Mouse (Mus musculus) lung, embryonic 15.5 days (tissue): ENCODE data around the gene Rad50. TPM values are rescaled to one million over a fixed set of nuclear protein-coding genes. Genes with fewer than 3 reads are reported as not detected.

ENCODE experiments used
- ATAC-seq: fragments of 200-750 bp; cut with Nextera tagmentation; 2 replicates; pipeline ENCODE4 v1.8.0; 2017; ENCODE audit warnings: moderate number of reproducible peaks, borderline replicate concordance; ENCODE audit not compliant: low FRiP score, low TSS enrichment; ENCODE audit errors: extremely low read depth
- H3K27ac ChIP-seq: fragments of 300-500 bp; sonication (generic); 2 replicates; pipeline ENCODE4 v1.5.1; 2015; ENCODE audit warnings: moderate library complexity, mild to moderate bottlenecking, inconsistent platforms
- H3K27me3 ChIP-seq: fragments of 300-500 bp; sonication (generic); 2 replicates; pipeline ENCODE4 v1.6.1; 2015; ENCODE audit warnings: inconsistent platforms
- H3K36me3 ChIP-seq: fragments of 300-500 bp; sonication (generic); 2 replicates; pipeline ENCODE4 v1.6.1; 2015; ENCODE audit warnings: inconsistent platforms
- H3K4me1 ChIP-seq: fragments of 300-500 bp; sonication (generic); 2 replicates; pipeline ENCODE4 v1.6.1; 2015; ENCODE audit warnings: inconsistent platforms
- H3K4me2 ChIP-seq: fragments of 300-500 bp; sonication (generic); 2 replicates; pipeline ENCODE4 v1.6.1; 2015; ENCODE audit warnings: inconsistent platforms, mild to moderate bottlenecking, moderate library complexity
- H3K4me3 ChIP-seq: fragments of 300-500 bp; sonication (generic); 2 replicates; pipeline ENCODE4 v1.5.1; 2015; ENCODE audit warnings: mild to moderate bottlenecking, inconsistent platforms
- H3K9ac ChIP-seq: fragments of 300-500 bp; sonication (generic); 2 replicates; pipeline ENCODE4 v1.6.1; 2015; ENCODE audit warnings: inconsistent platforms
- H3K9me3 ChIP-seq: fragments of 300-500 bp; sonication (generic); 2 replicates; pipeline ENCODE4 v1.6.1; 2016; ENCODE audit warnings: inconsistent platforms
- WGBS: fragments of 180-500 bp; shearing (Covaris S2); methylation state at CpG from one replicate; pipeline ENCODE4 v1.1.7; 2015; 5-methylcytosine and 5-hydroxymethylcytosine counted together
- polyA plus RNA-seq: library from polyadenylated mRNA; unstranded; fragments of >200 nt; fragmentation: Nextera tagmentation; extraction: Ambion mirVana; gene quantifications from 2 replicates; pipeline ENCODE4 v1.2.1, GENCODE M21; 2015

Rad50 gene
- polyA plus RNA-seq, 1 experiment from 2014 or later = 33.5 TPM

- H3K27me3 ChIP-seq = no peaks in the 10 kb centered on the region
- no peak overlapping the region for H3K4me3 ChIP-seq
- no peak overlapping the region for H3K27ac ChIP-seq
- no peak overlapping the region for H3K9ac ChIP-seq
- no peak for ATAC-seq
- H3K4me2 ChIP-seq = no peak overlapping the region
- WGBS = 64% methylated on average over 18 of the region's 18 CpGs
- H3K9me3 ChIP-seq = no peaks in the 10 kb centered on the region
- no peaks in the 10 kb centered on the region for H3K36me3 ChIP-seq
- H3K4me1 ChIP-seq = no peaks in the 10 kb centered on the region
These were observed 28.0 kb upstream of the Rad50 start for GRCm38 (mm10) chr11:53734970-53735681.

GRCm38 (mm10) chr11:53734431-53734830 is 27.3 kb upstream of the Rad50 start:
- 85% methylated on average over 2 of the region's 2 CpGs for WGBS
- no peak for ATAC-seq
- Histone ChIP-seq H3K27me3 (no peaks in the 10 kb centered on the region), H3K9me3 (no peaks in the 10 kb centered on the region), H3K9ac (no peak overlapping the region), H3K4me2 (no peak overlapping the region), H3K4me3 (no peak overlapping the region), H3K27ac (no peak overlapping the region), H3K4me1 (no peaks in the 10 kb centered on the region), H3K36me3 (no peaks in the 10 kb centered on the region)

GRCm38 (mm10) chr11:53733824-53734223 is 26.7 kb upstream of the Rad50 start:
- Histone ChIP-seq H3K27ac (no peak overlapping the region), H3K9ac (no peak overlapping the region)

GRCm38 (mm10) chr11:53732244-53732643 is 25.1 kb upstream of the Rad50 start:
- WGBS = 83% methylated on average over 8 of the region's 8 CpGs
- Histone ChIP-seq H3K4me2 (no peak overlapping the region), H3K27ac (no peak overlapping the region), H3K9me3 (no peaks in the 10 kb centered on the region), H3K4me3 (no peak overlapping the region), H3K4me1 (no peaks in the 10 kb centered on the region), H3K9ac (no peak overlapping the region), H3K36me3 (no peaks in the 10 kb centered on the region), H3K27me3 (no peaks in the 10 kb centered on the region)
- ATAC-seq = no peak

More at GRCm38 (mm10) chr11:53733824-53734223, 26.7 kb upstream of the Rad50 start:
- no peak overlapping the region for H3K4me3 ChIP-seq
- no peaks in the 10 kb centered on the region for H3K4me1 ChIP-seq
- no peaks in the 10 kb centered on the region for H3K27me3 ChIP-seq
- H3K9me3 ChIP-seq = no peaks in the 10 kb centered on the region
- ATAC-seq = no peak
- no peak overlapping the region for H3K4me2 ChIP-seq
- no peaks in the 10 kb centered on the region for H3K36me3 ChIP-seq
- WGBS = 87% methylated on average over 7 of the region's 7 CpGs

- no peaks in the 10 kb centered on the region for H3K36me3 ChIP-seq
- no peak overlapping the region for H3K27ac ChIP-seq
- ATAC-seq = no peak
- H3K9me3 ChIP-seq = no peaks in the 10 kb centered on the region
- H3K27me3 ChIP-seq = no peaks in the 10 kb centered on the region
- WGBS = 93% methylated on average over 7 of the region's 7 CpGs
- H3K4me2 ChIP-seq = no peak overlapping the region
- no peak overlapping the region for H3K4me3 ChIP-seq
- no peaks in the 10 kb centered on the region for H3K4me1 ChIP-seq
- H3K9ac ChIP-seq = no peak overlapping the region
These were observed 24.3 kb upstream of the Rad50 start for GRCm38 (mm10) chr11:53731457-53731856.

GRCm38 (mm10) chr11:53720715-53721114 is 13.6 kb upstream of the Rad50 start, which contains the start of gene Il5:
Il5 (plus strand) TSS chr11:53720794.
- 70% methylated on average over 6 of the region's 6 CpGs for WGBS
- Histone ChIP-seq H3K4me2 (no peak within 1 kb of the TSS), H3K9ac (no peak within 1 kb of the TSS)

GRCm38 (mm10) chr11:53719701-53720100 is 12.6 kb upstream of the Rad50 start:
- 81% methylated on average over 1 of the region's 1 CpGs for WGBS

More at GRCm38 (mm10) chr11:53720715-53721114, 13.6 kb upstream of the Rad50 start, which contains the start of gene Il5:
- Histone ChIP-seq H3K4me1 (no peaks in the 10 kb centered on the region), H3K27me3 (no peaks in the 10 kb centered on the region; the same call in 1 of the 2 replicates), H3K36me3 (no peaks in the 10 kb centered on the region), H3K4me3 (no peak within 1 kb of the TSS), H3K27ac (no peak within 1 kb of the TSS), H3K9me3 (no peaks in the 10 kb centered on the region)
- ATAC-seq = no peak

GRCm38 (mm10) chr11:53707718-53708009 is 545 bp upstream of the Rad50 start:
- Histone ChIP-seq H3K9ac (peak overlapping the region; percentile 91; the same call in 1 of the 2 replicates), H3K4me3 (peak overlapping the region; percentile 90), H3K9me3 (no peaks in the 10 kb centered on the region), H3K27me3 (no peaks in the 10 kb centered on the region), H3K4me2 (peak overlapping the region; percentile 87), H3K36me3 (peaks cover 5% of the 10 kb centered on the region; the same call in 1 of the 2 replicates), H3K27ac (no peak overlapping the region), H3K4me1 (peaks cover 10% of the 10 kb centered on the region)
- no peak for ATAC-seq
- 74% methylated on average over 3 of the region's 3 CpGs for WGBS

More at GRCm38 (mm10) chr11:53719701-53720100, 12.6 kb upstream of the Rad50 start:
- Histone ChIP-seq H3K27me3 (no peaks in the 10 kb centered on the region; the same call in 1 of the 2 replicates), H3K27ac (no peak overlapping the region), H3K9me3 (no peaks in the 10 kb centered on the region), H3K4me2 (no peak overlapping the region), H3K4me3 (no peak overlapping the region), H3K4me1 (no peaks in the 10 kb centered on the region), H3K9ac (no peak overlapping the region), H3K36me3 (no peaks in the 10 kb centered on the region)
- ATAC-seq = no peak

- ATAC-seq = peak; percentile 69
- Histone ChIP-seq H3K9ac (peak overlapping the region; percentile 91), H3K9me3 (no peaks in the 10 kb centered on the region), H3K4me1 (peaks cover 10% of the 10 kb centered on the region), H3K4me2 (peak overlapping the region; percentile 87), H3K36me3 (peaks cover 7% of the 10 kb centered on the region; the same call in 1 of the 2 replicates), H3K4me3 (peak overlapping the region; percentile 90), H3K27me3 (no peaks in the 10 kb centered on the region), H3K27ac (peak overlapping the region; percentile 94)
- 5% methylated on average over 29 of the region's 29 CpGs for WGBS
These were observed 734 bp downstream of the Rad50 start for GRCm38 (mm10) chr11:53706236-53706933.

GRCm38 (mm10) chr11:53699351-53699750 is 7.8 kb downstream of the Rad50 start:
- no peak overlapping the region for H3K4me2 ChIP-seq
- no peak overlapping the region for H3K27ac ChIP-seq
- no peaks in the 10 kb centered on the region for H3K4me1 ChIP-seq
- H3K27me3 ChIP-seq = no peaks in the 10 kb centered on the region
- peaks cover 37% of the 10 kb centered on the region for H3K36me3 ChIP-seq
- H3K9ac ChIP-seq = no peak overlapping the region
- no peak for ATAC-seq
- no peak overlapping the region for H3K4me3 ChIP-seq
- 81% methylated on average over 4 of the region's 4 CpGs for WGBS
- no peaks in the 10 kb centered on the region for H3K9me3 ChIP-seq

- peaks cover 34% of the 10 kb centered on the region for H3K36me3 ChIP-seq
- H3K4me1 ChIP-seq = no peaks in the 10 kb centered on the region
- H3K9ac ChIP-seq = no peak overlapping the region
- no peaks in the 10 kb centered on the region for H3K27me3 ChIP-seq
- no peak overlapping the region for H3K27ac ChIP-seq
- no peak overlapping the region for H3K4me3 ChIP-seq
- no peak overlapping the region for H3K4me2 ChIP-seq
- no peaks in the 10 kb centered on the region for H3K9me3 ChIP-seq
- 81% methylated on average over 2 of the region's 2 CpGs for whole genome bisulfite sequencing
- ATAC-seq = no peak
These were observed 8.6 kb downstream of the Rad50 start for GRCm38 (mm10) chr11:53698521-53698920.

- 40% methylated on average over 10 of the region's 10 CpGs for WGBS
- no peak overlapping the region for H3K4me2 ChIP-seq
- no peaks in the 10 kb centered on the region for H3K9me3 ChIP-seq
- H3K4me3 ChIP-seq = no peak overlapping the region
- peaks cover 31% of the 10 kb centered on the region for H3K36me3 ChIP-seq
- H3K9ac ChIP-seq = no peak overlapping the region
- no peaks in the 10 kb centered on the region for H3K4me1 ChIP-seq
- no peaks in the 10 kb centered on the region for H3K27me3 ChIP-seq
- H3K27ac ChIP-seq = peak overlapping the region; percentile 23; the same call in 1 of the 2 replicates
- ATAC-seq = peak; percentile 94
These were observed 15.1 kb downstream of the Rad50 start for GRCm38 (mm10) chr11:53691979-53692378.
